Mouse (Mus musculus) heart, postnatal 36 days (tissue): ENCODE measurements at regions not wholly inside any gene's neighbourhood (a gene's known extent, or its start where the extent isn't known, plus 50 kb on each side); places are given as distances from the start of the nearest gene placed in this dataset.

Experiments
- DNase-seq, 2 experiments: peaks; one replicate each; pipeline ENCODE4 v3.0.0; 2021 to 2022
- intact Hi-C: fragments of 180-260 bp; cut with DNase I; formaldehyde crosslinking; loops from one replicate; pipeline ENCODE4 v1.15.1; 2025

GRCm38 (mm10) chr13:29136231-29136630 is 182.7 kb upstream of the Sox4 start:
- intact Hi-C loops, result no loop called here
- DNase-seq, result no peak

DNA sequence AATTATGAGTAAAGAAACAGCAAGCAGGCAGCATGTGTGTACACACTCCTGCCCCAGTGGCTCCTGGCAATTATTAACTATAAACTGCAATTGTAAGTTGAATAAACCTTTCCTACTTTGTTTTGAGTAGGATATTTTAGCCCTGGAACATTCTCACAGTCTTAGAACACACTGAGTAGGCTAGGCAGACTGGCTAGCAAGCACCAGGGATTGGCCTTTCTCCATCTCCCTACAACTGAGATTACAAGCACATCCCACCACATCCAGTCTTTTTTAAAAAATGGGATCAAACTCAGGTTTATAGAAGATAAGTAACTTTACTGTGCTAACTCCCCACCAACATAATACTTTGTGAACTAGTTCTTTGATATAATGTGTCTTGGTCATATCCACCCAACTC is 174.0 kb upstream of the Sox4 start:
- intact Hi-C loops, result no loop called here
- DNase-seq, result no peak

DNA sequence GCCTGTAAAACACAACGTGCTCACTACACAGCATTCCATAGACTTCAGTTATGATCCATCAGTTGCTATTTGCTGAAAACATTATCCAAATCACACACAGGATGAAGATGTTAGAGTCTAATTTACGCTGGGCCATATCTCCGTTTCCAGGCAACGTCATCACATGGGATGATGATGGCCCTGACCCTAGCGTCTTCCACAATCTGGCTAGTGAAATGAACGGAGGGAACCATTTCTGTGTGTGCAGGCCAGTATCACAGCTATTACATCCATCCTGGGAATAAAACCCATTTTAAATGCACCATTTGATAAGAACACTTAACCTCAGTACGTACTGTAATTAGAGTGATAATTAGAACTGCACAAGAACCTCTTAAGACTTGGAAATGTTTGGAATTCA is 170.0 kb upstream of the Sox4 start:
- intact Hi-C loops, result no loop called here
- no peak for DNase-seq

GRCm38 (mm10) chr13:29121121-29121520 is 167.6 kb upstream of the Sox4 start:
- intact Hi-C loops, result no loop called here
- no peak for DNase-seq

- intact Hi-C loops, result no loop called here
- peak in 1 of 2 experiments; percentile 2 for DNase-seq
Measured at GRCm38 (mm10) chr13:29119357-29119756, 165.8 kb upstream of the Sox4 start.

DNA sequence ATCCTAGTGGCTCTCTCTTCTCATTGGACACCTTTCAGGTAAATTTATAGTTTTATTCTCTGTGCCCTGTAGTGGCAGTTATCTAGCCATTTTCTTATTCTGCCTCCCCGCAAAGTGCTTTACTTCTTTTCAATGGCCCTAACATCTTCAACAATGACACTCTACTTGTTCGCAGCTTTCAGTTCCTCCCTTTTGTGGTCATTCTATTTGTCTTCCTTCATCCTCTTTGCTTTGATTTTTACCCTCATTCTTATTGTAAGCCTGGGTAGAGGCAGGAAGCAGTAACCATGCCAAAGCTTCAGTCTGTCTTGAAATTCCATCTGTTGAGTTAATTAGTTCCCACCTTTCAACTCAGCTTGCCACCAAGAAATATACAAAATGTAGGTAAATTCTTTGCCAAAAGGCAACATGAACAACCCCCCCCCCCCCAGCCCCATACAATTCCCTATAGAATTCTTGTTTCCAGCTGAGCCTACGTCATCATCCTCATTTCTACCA is 161.5 kb upstream of the Sox4 start:
- DNase-seq, result no peak
- intact Hi-C loops, result no loop called here

DNA sequence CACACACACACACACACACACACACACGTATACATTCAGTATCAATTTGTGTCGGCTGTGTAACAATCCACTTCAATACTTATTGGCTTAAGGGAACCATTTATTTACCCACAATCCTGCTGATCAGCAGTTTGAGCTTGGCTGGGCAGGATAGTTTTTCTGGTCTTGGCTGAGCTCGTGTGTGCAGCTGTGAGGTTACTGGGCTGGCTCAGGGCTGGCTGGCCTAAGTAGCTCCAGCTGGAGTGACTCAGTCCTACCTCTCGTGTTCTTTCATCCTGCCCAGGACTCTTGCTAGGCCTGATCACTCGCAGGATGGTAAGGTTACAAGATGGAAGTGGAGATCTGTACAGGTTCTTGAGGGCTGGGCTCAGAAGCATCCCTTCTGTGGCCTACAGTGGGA is 156.6 kb upstream of the Sox4 start:
- peak; percentile 22 to 26 for DNase-seq
- intact Hi-C loops, result no loop called here

DNA sequence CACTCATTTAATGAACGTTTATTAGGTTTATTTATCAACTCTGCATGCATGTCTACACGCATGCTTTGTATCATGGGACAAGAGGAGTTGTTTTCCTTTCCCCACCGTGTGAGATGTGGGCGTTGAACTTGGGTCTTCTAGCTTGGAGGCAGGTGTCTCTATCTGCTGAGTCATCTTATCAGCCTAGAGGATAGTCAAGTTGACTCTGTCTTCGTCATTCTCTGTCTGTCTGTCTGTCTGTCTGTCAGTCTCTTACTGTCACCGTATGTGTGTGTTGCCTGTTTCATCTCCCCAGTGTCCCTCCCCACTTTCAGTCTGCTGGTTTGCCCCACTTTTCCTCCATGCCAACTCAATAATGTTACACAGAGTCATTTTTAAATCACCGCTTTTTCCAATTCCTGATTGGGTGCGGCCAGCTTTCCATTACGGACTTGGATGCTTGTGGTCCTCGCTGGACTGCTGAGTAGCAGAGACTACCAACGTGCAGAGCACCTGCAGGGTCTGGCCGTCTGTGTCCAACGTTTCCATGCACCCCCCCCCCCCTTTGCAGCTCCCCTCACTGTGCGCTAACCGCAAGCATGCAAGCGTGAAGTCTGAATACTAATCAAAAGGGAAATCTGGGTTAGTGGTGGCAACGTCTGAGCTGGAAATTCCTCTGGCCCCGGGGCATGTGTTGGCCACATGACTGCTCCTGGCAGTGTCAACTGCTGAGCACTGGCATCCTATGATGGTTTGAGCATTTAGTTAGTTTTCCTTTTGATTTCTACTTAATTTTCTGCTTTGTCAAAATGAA is 155.7 kb upstream of the Sox4 start:
- intact Hi-C loops, result no loop called here
- no peak for DNase-seq

DNA sequence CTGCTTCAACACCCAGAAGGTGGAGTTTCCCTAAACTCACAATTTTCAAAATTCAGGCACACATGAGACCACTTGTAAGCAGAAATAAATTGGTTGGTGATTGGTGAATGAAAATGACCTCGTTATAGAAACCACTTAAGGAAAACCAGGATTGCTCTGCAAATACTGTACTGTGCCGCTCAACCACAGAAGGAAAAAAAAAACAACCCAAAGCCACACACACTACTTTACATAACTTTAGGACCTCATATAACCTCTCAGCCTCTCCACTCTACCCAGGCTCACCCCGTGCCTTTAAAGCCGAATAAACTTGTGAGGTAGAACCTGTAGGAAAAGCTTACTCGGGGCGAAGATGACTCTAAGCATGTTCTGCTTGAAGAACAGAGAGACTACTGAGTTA is 154.7 kb upstream of the Sox4 start:
- intact Hi-C loops, result no loop called here
- no peak for DNase-seq

GRCm38 (mm10) chr13:29092166-29092565 is 138.7 kb upstream of the Sox4 start:
- no peak for DNase-seq
- intact Hi-C loops, result no loop called here

GRCm38 (mm10) chr13:29086854-29087253 is 133.3 kb upstream of the Sox4 start:
- intact Hi-C loops, result no loop called here
- DNase-seq, result no peak

DNA sequence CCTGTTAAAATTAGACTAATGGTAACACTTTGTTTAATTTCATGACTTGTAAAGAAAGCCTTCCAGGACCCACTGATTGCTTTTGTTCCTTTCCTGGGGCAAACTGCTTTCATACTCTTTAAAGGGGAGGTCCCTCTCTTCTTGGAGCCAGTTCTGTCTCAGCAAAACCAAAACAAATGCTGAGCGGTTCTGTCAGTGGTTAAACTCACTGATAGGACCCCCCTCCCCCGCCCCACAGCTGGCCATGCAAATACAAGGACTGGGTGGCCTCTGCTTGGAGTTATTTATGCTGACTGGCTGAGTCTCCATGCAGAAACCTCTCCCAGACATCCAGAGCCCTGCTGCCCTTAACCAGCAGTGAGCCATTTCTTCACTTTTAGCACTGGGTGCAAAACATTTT is 127.6 kb upstream of the Sox4 start:
- DNase-seq, result no peak
- intact Hi-C loops, result no loop called here

DNA sequence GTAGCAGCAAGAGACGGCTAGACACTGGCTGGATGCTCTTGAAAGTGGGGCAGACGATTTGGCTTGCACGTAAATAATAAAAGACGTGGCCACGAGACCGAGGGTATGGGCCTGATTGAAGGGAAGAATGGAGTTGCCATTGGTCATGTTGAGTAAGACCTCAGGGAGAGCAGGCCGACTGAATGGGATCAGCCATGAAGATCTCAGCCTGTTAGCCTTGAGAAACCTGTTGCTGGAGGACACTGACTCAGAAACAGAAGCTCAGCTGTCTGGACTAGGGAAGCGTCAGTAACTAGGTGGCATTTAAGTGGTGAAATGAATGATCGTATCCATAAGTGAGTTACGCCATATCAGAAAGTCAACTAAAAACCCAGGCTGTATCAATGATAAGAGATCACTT is 126.3 kb upstream of the Sox4 start:
- no peak for DNase-seq
- intact Hi-C loops, result no loop called here

- intact Hi-C loops, result no loop called here
- DNase-seq, result no peak
Measured at GRCm38 (mm10) chr13:29073630-29074029, 120.1 kb upstream of the Sox4 start.

GRCm38 (mm10) chr13:29063924-29064323 is 110.4 kb upstream of the Sox4 start:
- intact Hi-C loops, result no loop called here
- no peak for DNase-seq

DNA sequence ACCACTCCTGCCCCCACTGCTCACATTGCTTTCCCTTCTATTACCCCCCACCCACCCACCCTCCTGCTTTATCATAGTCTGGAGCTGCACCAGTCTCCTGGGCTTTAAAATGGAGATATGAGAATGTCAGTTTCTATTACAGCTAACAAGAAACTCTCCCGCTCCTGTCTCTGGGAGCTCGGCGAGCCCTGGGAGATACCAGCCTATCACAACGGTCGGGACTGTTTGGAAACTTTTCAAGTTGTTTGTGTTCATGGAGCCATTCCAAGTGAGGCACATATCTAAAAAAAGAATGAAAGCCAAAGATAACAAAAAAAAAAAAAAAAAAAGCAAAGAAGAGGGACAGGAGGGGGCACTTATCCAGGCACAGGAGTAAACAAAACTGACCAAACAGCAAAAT is 105.2 kb upstream of the Sox4 start:
- DNase-seq, result peak; percentile 12 to 28
- intact Hi-C loops, result no loop called here

- intact Hi-C loops, result no loop called here
- no peak for DNase-seq
Measured at GRCm38 (mm10) chr13:29049730-29050129, 96.2 kb upstream of the Sox4 start.

DNA sequence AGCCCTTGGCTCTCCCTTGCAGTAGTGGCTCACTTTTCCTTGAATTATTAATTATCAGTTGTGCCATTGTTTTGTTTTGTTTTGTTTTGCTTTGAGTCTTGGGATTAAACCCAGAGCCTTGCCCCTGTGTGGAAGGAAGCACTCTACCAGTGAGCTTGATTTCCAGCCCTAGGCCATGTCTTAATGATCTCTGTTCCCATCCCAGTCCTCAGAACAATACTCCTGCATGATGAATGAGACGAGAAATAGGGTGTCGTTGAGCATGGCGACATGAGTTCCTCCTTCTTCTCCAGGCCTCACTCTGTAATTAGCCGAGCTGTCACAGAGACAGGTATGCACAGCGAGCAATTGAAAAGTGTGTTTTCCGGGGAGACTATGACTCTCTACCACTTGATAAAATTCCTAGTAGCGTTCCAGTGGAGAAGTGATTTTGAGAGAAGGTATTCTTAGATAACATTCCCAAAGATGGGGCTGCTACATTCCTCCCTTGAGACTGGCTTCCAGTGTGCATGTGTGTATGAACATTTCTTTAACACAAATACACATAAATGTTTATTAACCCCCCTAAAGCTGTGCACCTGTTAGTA is 95.6 kb upstream of the Sox4 start:
- no peak for DNase-seq
- intact Hi-C loops, result no loop called here

- intact Hi-C loops, result no loop called here
- no peak for DNase-seq
Measured at GRCm38 (mm10) chr13:29044655-29045054, 91.1 kb upstream of the Sox4 start.

DNA sequence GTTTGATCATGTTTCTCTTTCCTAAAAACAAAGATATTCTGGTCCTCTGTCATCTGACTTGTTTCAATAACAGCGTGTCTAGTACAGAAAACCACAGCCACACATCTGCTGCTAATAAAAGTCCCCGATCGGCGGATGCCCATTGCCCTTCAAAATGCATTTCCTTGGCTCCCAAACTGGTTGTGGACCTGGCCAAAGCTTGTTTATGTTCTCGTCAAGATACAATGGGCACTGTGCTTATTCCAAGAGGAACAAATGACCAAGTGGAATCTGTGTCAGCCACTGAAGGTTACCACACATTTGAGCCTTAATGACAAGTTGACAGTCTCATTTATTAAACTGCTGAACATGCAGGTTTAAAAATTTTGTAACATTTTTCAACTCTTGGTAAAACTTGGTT is 86.8 kb upstream of the Sox4 start:
- intact Hi-C loops, result no loop called here
- DNase-seq, result no peak

GRCm38 (mm10) chr13:29034904-29035303 is 81.4 kb upstream of the Sox4 start:
- intact Hi-C loops, result no loop called here

DNA sequence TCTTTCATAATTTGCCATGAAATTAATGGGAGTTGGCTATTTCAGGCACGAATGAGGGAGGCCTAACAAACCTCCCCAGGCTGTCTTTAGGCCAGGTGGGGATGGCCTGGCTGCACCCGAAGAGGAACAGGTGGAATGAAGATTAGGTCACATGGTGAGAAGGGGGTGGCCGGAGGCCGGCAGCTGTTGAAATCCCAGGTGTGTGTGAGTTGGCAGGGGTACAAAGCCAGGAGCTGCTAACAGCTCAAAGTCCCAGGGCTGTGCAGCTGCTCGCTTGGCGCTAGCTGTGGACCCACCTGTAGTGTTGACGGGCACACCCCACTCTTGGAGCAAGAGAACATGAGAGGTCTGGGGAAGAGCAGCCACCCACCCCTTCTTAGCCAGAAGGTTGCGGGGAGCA is 80.9 kb upstream of the Sox4 start:
- DNase-seq, result no peak

More at GRCm38 (mm10) chr13:29034904-29035303, 81.4 kb upstream of the Sox4 start:
- DNase-seq, result no peak

More for the DNA sequence above, 80.9 kb upstream of the Sox4 start:
- intact Hi-C loops, result no loop called here
